8 mouse cellular contexts compared by ENCODE assay signal in genomic region chr11:116411582-116411981, GRCm38 (mm10). TPM values are rescaled to one million over a fixed set of nuclear protein-coding genes. Genes with fewer than 3 reads are reported as not detected.
DNase-seq lines count a peak whose midpoint lies in the region; ATAC-seq and TF ChIP-seq lines count a peak whose summit lies in the region.

No protein-coding gene starts in this region.

- peak overlapping the region; percentile 90 for H3K4me2 ChIP-seq in hindbrain, postnatal 0 days (ENCODE audit: low read depth, low read length)
- peak overlapping the region; percentile 76 for H3K4me2 ChIP-seq in neural tube, embryonic 13.5 days

- no peak overlapping the region for H3K27ac ChIP-seq in left cerebral cortex, adult 2 months
- no peak overlapping the region for H3K27ac ChIP-seq in hindbrain, postnatal 0 days
- H3K27ac ChIP-seq in neural tube, embryonic 13.5 days (replicated peaks): peak overlapping the region; percentile 93

- H3K36me3 ChIP-seq in hindbrain, postnatal 0 days (ENCODE audit: insufficient read depth, low read length): no peaks in the 10 kb centered on the region
- H3K36me3 ChIP-seq in neural tube, embryonic 13.5 days: no peaks in the 10 kb centered on the region

- no peak for TF ChIP-seq CTCF in left cerebral cortex, adult 2 months (IDR thresholded peaks at IDR 0.05)
- TF ChIP-seq CTCF in hindbrain, postnatal 0 days (IDR thresholded peaks at IDR 0.05; ENCODE audit: low read depth): no peak

- intact Hi-C loops in left cerebral cortex, adult 2 months (cut with DNase I): no loop called here

- no peaks in the 10 kb centered on the region for H3K9me3 ChIP-seq in hindbrain, postnatal 0 days (ENCODE audit: low read length)
- no peaks in the 10 kb centered on the region for H3K9me3 ChIP-seq in neural tube, embryonic 13.5 days

- WGBS in hindbrain, postnatal 0 days: 4% methylated on average over 6 of the region's 6 CpGs
- WGBS in neural tube, embryonic 13.5 days: 11% methylated on average over 6 of the region's 6 CpGs

- H3K4me1 ChIP-seq in hindbrain, postnatal 0 days (ENCODE audit: insufficient read depth, low read length): peaks cover 12% of the 10 kb centered on the region; the same call in 1 of the 2 replicates
- H3K4me1 ChIP-seq in neural tube, embryonic 13.5 days (replicated peaks): peaks cover 25% of the 10 kb centered on the region

- no peak for ATAC-seq in hindbrain, postnatal 0 days
- no peak for ATAC-seq in neural tube, embryonic 13.5 days (ENCODE audit: low read depth)

- H3K4me3 ChIP-seq in left cerebral cortex, adult 2 months: peak overlapping the region; percentile 53
- peak overlapping the region; percentile 81 for H3K4me3 ChIP-seq in hindbrain, postnatal 0 days (ENCODE audit: low read length)
- peak overlapping the region; percentile 70 for H3K4me3 ChIP-seq in neural tube, embryonic 13.5 days

- H3K27me3 ChIP-seq in hindbrain, postnatal 0 days (ENCODE audit: insufficient read depth, low read length): no peaks in the 10 kb centered on the region
- H3K27me3 ChIP-seq in neural tube, embryonic 13.5 days: no peaks in the 10 kb centered on the region

- no peak for DNase-seq in left cerebral cortex, adult 2 months (ENCODE audit: extremely low spot score in 1 of 2, low spot score in 2 of 2)
- no peak for DNase-seq in left cerebral cortex, adult 18-20 months (ENCODE audit: low spot score in 2 of 2)
- peak; percentile 79 to 87 for DNase-seq in cerebellum, postnatal 10 days
- peak; percentile 57 for DNase-seq in hindbrain, postnatal 0 days (ENCODE audit: low spot score)
- no peak for DNase-seq in thymus, postnatal 25 days
- no peak for DNase-seq in embryo, embryonic 11 days
- no peak for DNase-seq in natural killer cell, adult 2 months (ENCODE audit: low spot score in 2 of 2)

- H3K9ac ChIP-seq in hindbrain, postnatal 0 days (replicated peaks; ENCODE audit: low read length): peak overlapping the region; percentile 92; the same call in 1 of the 2 replicates
- peak overlapping the region; percentile 96 for H3K9ac ChIP-seq in neural tube, embryonic 13.5 days

RNA-seq across cellular contexts. Expression of gene Rnf157, which starts 1.2 kb away (rescaled TPM):
- 100 to 1,000 TPM; 256 to 285 TPM for total RNA-seq in left cerebral cortex, adult 2 months (2021)
- total RNA-seq in left cerebral cortex, adult 18-20 months (2021): 100 to 1,000 TPM; 256 to 274 TPM
- 108 and 117 TPM in 2 replicates for total RNA-seq in hindbrain, postnatal 0 days (2014; rRNA removed)
- 53.0 and 60.5 TPM in 2 replicates for polyA plus RNA-seq in hindbrain, postnatal 0 days (2015; fragmentation: Nextera tagmentation; extraction: Ambion mirVana)
- polyA plus RNA-seq in neural tube, embryonic 13.5 days (2015; fragmentation: Nextera tagmentation; extraction: Ambion mirVana): 64.8 and 72.0 TPM in 2 replicates

RNA-seq across cellular contexts. Expression of gene Ubald2, which starts 22.3 kb away (rescaled TPM):
- 10 to 100 TPM; 27.2 to 28.0 TPM for total RNA-seq in left cerebral cortex, adult 2 months (2021)
- 10 to 100 TPM; 27.5 to 32.6 TPM for total RNA-seq in left cerebral cortex, adult 18-20 months (2021)
- total RNA-seq in hindbrain, postnatal 0 days (2014; rRNA removed): 67.9 and 102 TPM in 2 replicates
- 39.3 and 41.7 TPM in 2 replicates for polyA plus RNA-seq in hindbrain, postnatal 0 days (2015; fragmentation: Nextera tagmentation; extraction: Ambion mirVana)
- polyA plus RNA-seq in neural tube, embryonic 13.5 days (2015; fragmentation: Nextera tagmentation; extraction: Ambion mirVana): 40.7 and 55.0 TPM in 2 replicates

RNA-seq across cellular contexts. Expression of gene Qrich2, which starts 54.5 kb away (rescaled TPM):
- total RNA-seq in left cerebral cortex, adult 2 months (2021): under 1 TPM in 1 of 2 experiments, not detected in 1; 0.16 TPM
- under 1 TPM in 1 of 2 experiments, not detected in 1; 0.05 TPM for total RNA-seq in left cerebral cortex, adult 18-20 months (2021)
- total RNA-seq in hindbrain, postnatal 0 days (2014; rRNA removed): not detected in 2 replicates
- polyA plus RNA-seq in hindbrain, postnatal 0 days (2015; fragmentation: Nextera tagmentation; extraction: Ambion mirVana): 0.30 and 0.31 TPM in 2 replicates
- not detected in 2 replicates for polyA plus RNA-seq in neural tube, embryonic 13.5 days (2015; fragmentation: Nextera tagmentation; extraction: Ambion mirVana)

Comparison
In these comparisons a context has a peak if more than half of its experiments do, and no peak if none do; other contexts are left out.
1. DNase-seq: peak in cerebellum, postnatal 10 days (2 of 2) and hindbrain, postnatal 0 days (single experiment); none in left cerebral cortex, adult 2 months (0 of 2), left cerebral cortex, adult 18-20 months (0 of 2), thymus, postnatal 25 days (single experiment), embryo, embryonic 11 days (single experiment) and natural killer cell, adult 2 months (0 of 2).
2. Peak in every context shown above with its lines, with median percentiles within 50 percentile points of each other: H3K4me3 ChIP-seq.